Mouse (Mus musculus): ENCODE data around the gene Ascl2. TPM values are rescaled to one million over a fixed set of nuclear protein-coding genes. Genes with fewer than 3 reads are reported as not detected.
A peak's percentile ranks its signal among the peaks of the same experiment; 100 is the strongest.

Gene Ascl2
- polyA plus RNA-seq, 1 experiment from 2014 or later, result 0.85 TPM

DNA sequence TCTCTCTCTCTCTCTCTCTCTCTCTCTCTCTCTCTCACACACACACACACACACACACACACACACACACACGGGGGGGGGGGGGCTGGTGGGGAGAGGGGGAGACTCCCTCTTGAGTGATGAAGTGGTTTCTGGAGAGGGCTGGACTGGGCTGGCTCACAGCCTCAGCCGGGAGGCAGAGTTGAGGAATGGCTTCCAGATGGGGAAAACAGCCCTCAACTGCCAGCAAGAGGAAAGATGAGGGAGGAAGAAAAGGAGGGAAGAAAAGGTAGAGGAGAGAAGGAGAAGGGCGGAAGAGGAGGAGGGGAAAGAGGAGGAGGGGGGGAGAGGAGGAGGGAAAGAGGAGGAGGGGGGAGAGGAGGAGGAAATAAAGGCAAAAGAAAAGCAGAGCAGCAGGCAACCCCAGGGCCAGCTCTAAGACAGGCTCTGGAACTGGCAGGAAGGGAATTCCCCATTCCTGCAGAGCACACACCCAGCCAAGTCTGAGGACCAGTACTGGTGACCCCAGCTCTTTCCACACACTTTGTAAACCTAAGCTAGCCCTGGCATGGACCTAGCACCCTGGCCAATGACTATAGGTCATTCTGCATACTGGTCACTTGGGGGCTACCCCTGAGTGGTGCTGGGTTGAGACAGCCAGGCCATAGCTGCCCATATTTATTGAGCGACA, 40.1 kb upstream of the Ascl2 start:
- Histone ChIP-seq H3K9ac (peak overlapping the region; percentile 93), H3K36me3 (peaks cover 41% of the 10 kb centered on the region), H3K4me3 (replicated peaks) (peak overlapping the region; percentile 74), H3K4me2 (peak overlapping the region; percentile 92), H3K9me3 (replicated peaks) (no peaks in the 10 kb centered on the region), H3K4me1 (replicated peaks) (peaks cover 82% of the 10 kb centered on the region), H3K27ac (peak overlapping the region; percentile 100), H3K27me3 (no peaks in the 10 kb centered on the region)
- ATAC-seq (ENCODE audit: low read depth) (no peak), DNase-seq (no peak)
- WGBS (ENCODE audit: insufficient replicate concordance), result 64% methylated on average over 3 of the region's 4 CpGs

DNA sequence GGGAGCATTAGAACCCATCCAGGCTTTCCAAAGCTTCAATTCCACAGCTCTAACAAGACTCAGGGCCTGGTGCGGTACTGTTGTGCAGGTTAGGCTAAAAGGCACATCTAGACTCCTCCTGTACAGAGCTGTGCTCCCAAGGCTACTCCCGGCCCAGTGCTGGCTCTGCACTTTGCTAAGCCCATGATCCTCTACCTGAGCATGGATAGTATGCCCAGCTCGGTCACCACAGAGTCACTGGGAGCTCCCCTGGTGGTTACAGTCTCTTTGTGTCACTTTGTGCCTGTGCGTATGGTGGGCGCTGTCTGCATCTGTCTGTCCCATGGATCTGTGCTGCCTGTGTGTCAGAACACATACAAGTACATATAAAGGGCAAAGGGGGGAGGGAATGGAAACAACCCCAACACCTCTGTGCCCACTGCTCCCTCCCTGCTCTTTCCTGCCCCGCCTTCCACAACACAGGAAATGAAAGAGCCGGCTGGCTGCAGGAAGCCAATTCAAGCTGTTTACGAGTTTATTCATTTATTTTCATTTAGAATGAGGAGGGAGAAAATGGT, 39.4 kb upstream of the Ascl2 start:
- 36% methylated on average over 8 of the region's 8 CpGs for WGBS (ENCODE audit: insufficient replicate concordance)
- Histone ChIP-seq H3K4me1 (replicated peaks) (peaks cover 83% of the 10 kb centered on the region), H3K9ac (peak overlapping the region; percentile 93), H3K4me3 (replicated peaks) (peak overlapping the region; percentile 74), H3K4me2 (peak overlapping the region; percentile 92), H3K36me3 (peaks cover 41% of the 10 kb centered on the region), H3K27ac (peak overlapping the region; percentile 100), H3K27me3 (no peaks in the 10 kb centered on the region), H3K9me3 (replicated peaks) (no peaks in the 10 kb centered on the region)
- ATAC-seq (ENCODE audit: low read depth) (no peak), DNase-seq (no peak)

DNA sequence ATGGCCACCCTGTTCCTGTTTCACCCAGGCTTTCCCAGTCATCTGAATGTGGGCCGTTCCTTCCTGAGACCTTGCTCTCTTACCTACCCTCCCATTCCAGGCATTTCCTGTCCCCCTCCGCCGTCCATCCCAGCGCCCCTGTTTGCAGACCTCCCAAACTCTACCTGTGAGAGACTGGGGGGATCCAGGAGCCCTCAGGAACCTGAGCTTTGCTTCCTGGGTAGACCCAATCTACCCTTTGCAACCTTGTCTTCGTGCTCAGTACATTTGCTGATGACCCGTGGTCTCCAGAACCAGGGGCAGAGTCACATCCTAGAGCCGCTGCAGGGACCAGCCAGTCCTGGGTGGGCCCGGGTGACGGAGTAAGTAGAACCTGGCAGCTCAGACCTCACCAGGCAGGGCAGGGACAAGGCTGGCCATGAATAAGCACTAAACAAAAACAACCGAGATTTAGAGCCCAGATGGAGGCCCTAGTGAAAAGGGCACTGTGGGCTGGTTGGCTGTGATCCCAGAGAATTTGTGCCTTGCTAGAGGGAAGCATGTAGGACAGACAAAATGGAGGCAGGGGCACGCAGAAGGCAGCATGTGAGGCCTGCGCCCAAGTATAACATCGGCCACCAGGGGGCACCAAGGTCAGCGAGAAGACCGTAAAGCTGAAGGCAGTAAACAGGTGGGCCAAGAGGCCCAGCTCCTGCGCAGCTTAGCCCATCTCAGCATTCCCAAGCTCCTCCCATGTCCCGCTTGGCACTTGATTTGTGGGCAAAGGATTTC, 38.7 kb upstream of the Ascl2 start:
- peak; percentile 37 for ATAC-seq (ENCODE audit: low read depth)
- Histone ChIP-seq H3K27ac (peak overlapping the region; percentile 100), H3K4me2 (peak overlapping the region; percentile 92), H3K36me3 (peaks cover 41% of the 10 kb centered on the region), H3K9ac (peak overlapping the region; percentile 93), H3K9me3 (replicated peaks) (no peaks in the 10 kb centered on the region), H3K27me3 (no peaks in the 10 kb centered on the region), H3K4me1 (replicated peaks) (peaks cover 85% of the 10 kb centered on the region), H3K4me3 (replicated peaks) (peak overlapping the region; percentile 74)
- WGBS (ENCODE audit: insufficient replicate concordance), result 12% methylated on average over 17 of the region's 17 CpGs
- peak; percentile 90 for DNase-seq

DNA sequence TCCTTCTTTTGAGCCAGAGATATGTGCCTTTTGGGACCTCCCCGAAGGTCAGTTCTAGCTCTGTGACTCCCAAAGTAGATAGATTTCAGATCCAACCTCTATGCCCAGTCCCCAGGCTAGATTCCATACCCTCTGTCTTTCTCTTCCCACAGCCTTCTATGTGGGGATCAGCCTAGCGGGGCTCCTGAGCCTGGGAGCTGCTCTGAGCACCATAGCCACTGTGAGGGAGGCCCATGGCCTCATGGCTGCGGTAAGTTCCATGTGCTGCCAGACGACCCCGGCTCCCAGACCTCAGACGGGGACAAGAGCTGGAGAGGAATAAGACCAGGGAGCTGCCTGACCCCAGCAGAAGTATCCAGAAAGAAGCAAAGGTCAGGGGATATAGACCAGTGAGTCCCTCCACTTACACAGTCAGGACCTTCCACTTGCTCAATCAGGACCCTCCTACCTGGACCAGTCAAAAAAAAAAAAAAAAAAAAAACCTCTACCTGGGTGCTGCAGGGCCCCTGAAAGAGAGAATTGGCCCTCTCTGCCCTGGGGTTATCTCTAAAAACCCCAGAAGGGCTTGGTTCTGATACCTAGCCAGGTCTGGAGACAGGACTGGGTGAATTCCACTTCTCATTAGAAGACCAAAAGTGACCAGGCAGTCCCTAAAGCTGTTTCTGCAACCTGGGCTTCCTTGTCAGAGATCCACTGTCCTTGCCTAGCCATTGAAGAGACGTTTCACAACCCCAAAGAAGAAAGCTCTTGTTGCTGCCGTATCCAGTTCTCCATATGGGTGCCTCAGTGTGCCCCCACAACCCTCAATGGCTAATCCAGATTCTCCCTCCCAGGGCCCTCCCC, 37.9 kb upstream of the Ascl2 start:
- 21% methylated on average over 8 of the region's 8 CpGs for WGBS (ENCODE audit: insufficient replicate concordance)
- Histone ChIP-seq H3K9me3 (replicated peaks) (no peaks in the 10 kb centered on the region), H3K36me3 (peaks cover 41% of the 10 kb centered on the region), H3K27me3 (no peaks in the 10 kb centered on the region), H3K9ac (peak overlapping the region; percentile 93), H3K4me3 (replicated peaks) (peak overlapping the region; percentile 74), H3K27ac (peak overlapping the region; percentile 100), H3K4me2 (peak overlapping the region; percentile 92), H3K4me1 (replicated peaks) (peaks cover 89% of the 10 kb centered on the region)
- ATAC-seq (ENCODE audit: low read depth) (no peak), DNase-seq (no peak)

DNA sequence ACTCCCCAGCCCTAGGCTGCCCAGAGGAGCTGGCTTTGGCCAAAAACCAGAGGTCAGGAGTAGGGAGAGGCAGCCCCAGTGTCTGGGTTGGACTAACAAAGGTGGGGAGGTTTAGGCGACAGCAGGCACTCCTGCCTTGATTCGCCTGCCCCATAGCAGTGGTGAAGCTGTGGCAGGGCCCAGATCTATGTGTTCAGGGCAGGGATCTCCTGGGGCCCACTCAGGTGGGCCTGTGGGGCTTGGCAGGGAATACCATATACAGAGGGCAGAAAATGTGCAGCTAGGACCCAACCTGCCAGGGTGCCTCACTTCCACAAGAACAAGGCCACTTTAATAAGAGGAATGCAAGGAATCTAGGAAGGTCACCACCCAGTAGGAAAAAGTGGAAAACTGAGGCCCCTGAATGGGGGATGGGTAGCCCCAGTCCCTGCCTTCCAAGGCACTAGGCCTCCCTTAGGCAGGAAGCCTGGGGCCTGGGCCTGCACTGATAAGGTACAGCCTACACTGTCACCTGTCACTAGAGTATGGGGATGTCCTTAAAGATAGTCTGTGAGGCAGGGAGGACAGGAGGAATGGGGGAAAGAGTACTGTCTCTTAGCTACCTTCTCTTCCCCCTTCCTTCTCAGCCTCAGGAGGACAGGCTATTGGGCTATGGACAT, 37.2 kb upstream of the Ascl2 start:
- Histone ChIP-seq H3K4me3 (replicated peaks) (peak overlapping the region; percentile 74), H3K27me3 (no peaks in the 10 kb centered on the region), H3K9me3 (replicated peaks) (no peaks in the 10 kb centered on the region), H3K4me1 (replicated peaks) (peaks cover 92% of the 10 kb centered on the region), H3K36me3 (peaks cover 41% of the 10 kb centered on the region), H3K9ac (peak overlapping the region; percentile 93), H3K4me2 (peak overlapping the region; percentile 92), H3K27ac (peak overlapping the region; percentile 100)
- 18% methylated on average over 2 of the region's 2 CpGs for WGBS (ENCODE audit: insufficient replicate concordance)
- ATAC-seq (ENCODE audit: low read depth), result peak; percentile 83
- peak; percentile 88 for DNase-seq

DNA sequence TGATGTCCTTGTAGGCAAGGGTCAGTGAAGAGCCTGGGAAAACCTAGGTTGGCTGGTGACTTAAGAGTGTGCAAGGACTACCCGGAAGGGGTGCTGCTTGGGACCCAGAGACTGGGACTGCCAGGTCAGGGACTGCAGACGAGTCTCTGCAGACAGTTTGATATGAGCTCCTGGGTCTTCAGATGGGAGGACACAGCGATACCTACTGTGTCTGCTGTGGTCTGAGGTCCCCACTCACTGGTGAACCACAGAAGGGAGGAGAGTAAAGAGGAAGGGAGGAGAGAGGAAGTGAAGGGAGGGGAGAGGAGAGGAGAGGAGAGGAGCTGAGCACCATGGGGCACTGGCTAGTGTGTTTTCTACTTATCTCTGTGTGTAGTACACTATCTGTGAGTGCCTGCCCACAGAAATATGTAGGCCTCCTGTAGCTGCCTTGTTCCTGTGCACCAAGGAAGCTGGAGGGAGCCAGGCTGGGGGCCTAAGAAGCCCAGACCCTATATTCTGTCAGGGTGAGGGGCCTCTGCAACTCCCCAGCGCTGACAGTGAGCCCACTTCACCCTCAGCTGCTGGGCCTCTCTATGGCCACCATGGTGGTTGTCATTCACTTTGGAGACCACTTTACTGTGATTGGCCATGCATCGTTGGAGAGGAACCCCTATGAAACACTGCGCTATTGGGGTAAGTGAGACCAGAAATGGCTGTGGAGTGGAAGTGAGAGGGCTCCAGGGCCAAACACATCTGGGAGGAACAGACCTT, 36.5 kb upstream of the Ascl2 start:
- peak overlapping the region; percentile 74 for H3K4me3 ChIP-seq (replicated peaks)
- H3K4me2 ChIP-seq, result peak overlapping the region; percentile 92
- H3K9ac ChIP-seq, result peak overlapping the region; percentile 93
- DNase-seq (peak; percentile 74), ATAC-seq (ENCODE audit: low read depth) (peak; percentile 75)
- H3K36me3 ChIP-seq, result peaks cover 36% of the 10 kb centered on the region
- H3K4me1 ChIP-seq (replicated peaks), result peaks cover 85% of the 10 kb centered on the region
- no peaks in the 10 kb centered on the region for H3K9me3 ChIP-seq (replicated peaks)
- WGBS (ENCODE audit: insufficient replicate concordance), result 14% methylated on average over 6 of the region's 6 CpGs
- H3K27me3 ChIP-seq, result no peaks in the 10 kb centered on the region
- peak overlapping the region; percentile 100 for H3K27ac ChIP-seq

DNA sequence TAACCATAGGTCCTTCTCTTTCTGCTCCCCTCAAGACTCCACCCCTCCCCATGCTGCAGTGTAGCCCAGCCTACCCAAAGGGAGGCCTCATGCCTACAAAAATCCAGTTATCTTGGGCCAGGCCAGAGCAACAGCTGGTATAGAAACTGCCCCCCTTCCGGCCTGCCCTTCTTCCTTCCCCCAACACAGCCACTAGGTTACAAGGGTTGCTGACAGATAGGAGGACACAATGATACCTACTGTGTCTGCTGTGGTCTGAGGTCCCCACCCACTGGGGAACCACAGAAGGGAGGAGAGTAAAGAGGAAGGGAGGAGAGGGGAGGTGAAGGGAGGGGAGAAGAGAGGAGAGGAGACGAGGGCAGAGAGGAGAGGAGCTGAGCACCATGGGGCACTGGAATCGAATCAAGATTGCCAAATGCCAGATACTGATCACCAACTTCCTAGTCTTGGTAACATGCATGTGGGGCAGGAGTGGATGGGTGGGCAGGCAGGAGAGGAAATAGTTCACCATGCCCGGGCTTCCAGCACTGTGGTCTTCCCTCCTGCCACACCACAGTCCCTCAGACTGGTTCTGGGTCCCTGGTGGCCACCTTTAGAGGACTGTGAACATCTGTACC, 35.8 kb upstream of the Ascl2 start, which contains the start of gene Tspan32:
Gene Tspan32, plus strand, starts transcription at position 320 of the 617 bp plus-strand sequence.
- ATAC-seq (ENCODE audit: low read depth), result peak; percentile 69
- Histone ChIP-seq H3K9me3 (replicated peaks) (no peaks in the 10 kb centered on the region), H3K9ac (peak within 1 kb of the TSS; percentile 93), H3K27me3 (no peaks in the 10 kb centered on the region), H3K36me3 (peaks cover 30% of the 10 kb centered on the region), H3K27ac (peak within 1 kb of the TSS; percentile 100), H3K4me1 (replicated peaks) (peaks cover 78% of the 10 kb centered on the region), H3K4me3 (replicated peaks) (peak within 1 kb of the TSS; percentile 74), H3K4me2 (peak within 1 kb of the TSS; percentile 92)
- peak; percentile 79 for DNase-seq
- WGBS (ENCODE audit: insufficient replicate concordance), result 23% methylated on average over 4 of the region's 4 CpGs

DNA sequence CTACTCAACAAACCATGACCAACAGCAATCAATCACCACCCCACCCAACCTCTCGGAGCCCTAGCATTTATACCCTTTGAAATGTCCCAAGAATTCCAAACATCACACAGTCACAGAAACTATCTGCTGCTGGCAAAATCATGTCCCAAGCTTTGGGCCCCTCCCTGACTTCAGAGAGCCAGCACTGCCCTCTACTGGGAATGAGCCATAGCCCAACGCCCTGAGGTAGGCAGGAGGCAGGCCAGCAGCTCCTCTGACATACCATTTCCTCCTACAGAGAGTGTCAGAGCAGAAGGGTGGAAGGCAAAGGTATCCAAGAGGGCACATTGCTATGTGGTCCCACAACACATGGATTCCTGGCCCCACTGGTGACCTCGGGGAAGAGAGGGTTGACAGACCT, 33.6 kb upstream of the Ascl2 start:
- peak; percentile 66 for DNase-seq
- Histone ChIP-seq H3K9ac (peak overlapping the region; percentile 23), H3K9me3 (replicated peaks) (no peaks in the 10 kb centered on the region), H3K4me2 (no peak overlapping the region), H3K36me3 (peaks cover 11% of the 10 kb centered on the region), H3K4me3 (replicated peaks) (no peak overlapping the region), H3K27ac (peak overlapping the region; percentile 100), H3K27me3 (no peaks in the 10 kb centered on the region), H3K4me1 (replicated peaks) (peaks cover 69% of the 10 kb centered on the region)
- no peak for ATAC-seq (ENCODE audit: low read depth)
- WGBS (ENCODE audit: insufficient replicate concordance), result 10% methylated on average over 3 of the region's 3 CpGs

DNA sequence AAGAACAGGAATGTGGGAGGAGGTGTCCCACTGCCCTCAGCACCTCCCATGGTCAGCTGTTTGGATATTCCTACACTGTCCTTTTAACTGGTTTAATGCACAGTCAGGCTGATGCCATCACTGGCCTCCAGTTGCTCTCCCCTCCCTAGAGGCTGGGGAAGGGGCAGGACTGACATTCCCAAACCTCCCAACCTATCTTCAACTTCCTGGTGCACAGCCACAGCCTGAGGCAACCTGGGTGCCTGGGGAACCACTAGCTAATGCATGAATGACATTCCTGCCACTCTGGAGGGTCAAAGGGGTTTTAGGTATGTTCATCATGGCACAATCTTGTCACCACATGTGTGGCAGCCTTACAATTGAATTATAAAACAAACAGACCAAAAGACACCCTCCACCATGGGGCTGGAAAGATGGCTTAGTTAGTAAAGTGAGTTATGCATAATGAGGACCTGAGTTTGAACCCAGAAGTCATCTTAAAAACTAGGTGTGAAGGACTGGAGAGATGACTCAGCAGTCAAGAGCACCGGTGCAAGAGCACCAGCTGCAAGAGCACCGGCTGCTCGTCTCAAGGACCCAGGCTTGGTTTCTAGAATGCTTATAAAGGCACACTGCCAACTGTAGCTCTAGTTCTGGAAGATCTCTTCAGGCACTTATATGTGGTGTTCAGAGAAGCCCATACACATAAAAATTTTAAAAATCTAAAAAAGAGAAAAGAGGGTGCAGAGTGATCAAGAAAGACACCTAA, 28.5 kb upstream of the Ascl2 start:
- Histone ChIP-seq H3K9me3 (replicated peaks) (no peaks in the 10 kb centered on the region), H3K4me1 (replicated peaks) (peaks cover 55% of the 10 kb centered on the region), H3K4me2 (peak overlapping the region; percentile 65), H3K36me3 (no peaks in the 10 kb centered on the region), H3K27me3 (0 out of 2 replicates have a peak, but pooled peaks cover 2% of the 10 kb centered on the region), H3K9ac (peak overlapping the region; percentile 70), H3K27ac (peak overlapping the region; percentile 92), H3K4me3 (replicated peaks) (no peak overlapping the region)
- ATAC-seq (ENCODE audit: low read depth) (no peak), DNase-seq (no peak)
- WGBS (ENCODE audit: insufficient replicate concordance), result 30% methylated on average over 3 of the region's 3 CpGs
